Mouse (Mus musculus) C2C12 (cell line): ENCODE measurements around the gene Foxi3. TPM values are rescaled to one million over a fixed set of nuclear protein-coding genes. Genes with fewer than 3 reads are reported as not detected.

Source experiments
- H3K27me3 ChIP-seq: one replicate; pipeline ENCODE4 v1.6.1; 2011; ENCODE audit not compliant: control insufficient read depth, insufficient read depth, insufficient read length
- H3K36me3 ChIP-seq: one replicate; pipeline ENCODE4 v1.6.1; 2011; ENCODE audit not compliant: control insufficient read depth, insufficient read depth
- H3K4me3 ChIP-seq: one replicate; pipeline ENCODE4 v1.5.1; 2011; ENCODE audit warnings: mild to moderate bottlenecking, control low read depth; ENCODE audit not compliant: poor library complexity, insufficient read depth, severe bottlenecking
- H3K79me2 ChIP-seq: one replicate; pipeline ENCODE4 v1.6.1; 2011; ENCODE audit not compliant: control insufficient read depth, insufficient read depth
- H3K79me3 ChIP-seq: one replicate; pipeline ENCODE4 v1.6.1; 2011; ENCODE audit warnings: low read depth, control low read depth
- H3ac ChIP-seq: one replicate; pipeline ENCODE3; 2011; ENCODE audit warnings: low read depth; ENCODE audit not compliant: control insufficient read depth, insufficient read length
- CEBPB ChIP-seq: IDR thresholded peaks from one replicate; pipeline ENCODE4 v1.6.1; 2011; ENCODE audit warnings: low read depth, mild to moderate bottlenecking, control low read depth, moderate library complexity
- CTCF ChIP-seq: IDR thresholded peaks from one replicate; pipeline ENCODE4 v1.5.1; 2011; ENCODE audit not compliant: control insufficient read depth, insufficient read depth, insufficient read length
- FOSL1 ChIP-seq: IDR thresholded peaks from one replicate; pipeline ENCODE4 v1.8.0; 2011; ENCODE audit warnings: mild to moderate bottlenecking, low read length; ENCODE audit not compliant: poor library complexity, insufficient read depth, severe bottlenecking
- MAX ChIP-seq: IDR thresholded peaks from one replicate; pipeline ENCODE4 v1.6.1; 2011; ENCODE audit warnings: mild to moderate bottlenecking, control low read depth
- MYOD1 ChIP-seq: IDR thresholded peaks from one replicate; pipeline ENCODE4 v1.6.1; 2011; ENCODE audit warnings: low read depth; ENCODE audit not compliant: control insufficient read depth, insufficient read length
- MYOG ChIP-seq: IDR thresholded peaks from one replicate; pipeline ENCODE4 v1.6.1; 2011; ENCODE audit not compliant: control insufficient read depth, insufficient read length; ENCODE audit errors: extremely low read depth
- USF1 ChIP-seq: IDR thresholded peaks from one replicate; pipeline ENCODE4 v1.6.1; 2011; ENCODE audit warnings: low read depth, mild to moderate bottlenecking, control low read depth, moderate library complexity
- polyA plus RNA-seq: library from polyadenylated mRNA; unstranded; fragments of >200 nt; fragmentation: generic; extraction: Trizol; gene quantifications from one replicate; pipeline ENCODE4 v1.2.1, GENCODE M21; 2012; ENCODE audit warnings: missing spikeins

Gene Foxi3
- polyA plus RNA-seq, 1 experiment, result not detected

- H3K79me2 ChIP-seq, result no peaks in the 10 kb centered on the region
- H3K4me3 ChIP-seq, result no peak overlapping the region
- TF ChIP-seq USF1, result no peak
- TF ChIP-seq CEBPB, result no peak
- H3ac ChIP-seq, result no peak overlapping the region
- no peaks in the 10 kb centered on the region for H3K36me3 ChIP-seq
- H3K79me3 ChIP-seq, result no peaks in the 10 kb centered on the region
- peaks cover 27% of the 10 kb centered on the region for H3K27me3 ChIP-seq
Measured at GRCm38 (mm10) chr6:70955841-70956240, 490 bp upstream of the Foxi3 start.

DNA sequence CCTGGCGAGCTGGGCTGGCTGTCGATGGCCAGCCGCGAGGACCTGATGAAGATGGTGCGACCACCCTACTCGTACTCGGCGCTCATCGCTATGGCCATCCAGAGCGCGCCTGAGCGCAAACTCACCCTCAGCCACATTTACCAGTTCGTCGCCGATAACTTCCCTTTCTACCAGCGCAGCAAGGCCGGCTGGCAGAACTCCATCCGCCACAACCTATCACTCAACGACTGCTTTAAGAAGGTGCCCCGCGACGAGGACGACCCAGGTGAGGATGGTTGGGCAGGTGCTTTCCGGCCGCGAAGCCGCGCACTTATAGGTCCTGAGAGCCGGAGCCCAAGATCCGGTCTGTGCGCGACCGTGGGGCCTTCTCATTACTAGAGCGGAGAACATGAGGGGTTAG is 605 bp downstream of the Foxi3 start:
- Histone ChIP-seq H3K36me3 (no peaks in the 10 kb centered on the region), H3K79me3 (no peaks in the 10 kb centered on the region), H3ac (no peak overlapping the region), H3K27me3 (peaks cover 27% of the 10 kb centered on the region), H3K4me3 (no peak overlapping the region), H3K79me2 (no peaks in the 10 kb centered on the region)
- no peak for TF ChIP-seq MAX
- no peak for TF ChIP-seq FOSL1
- no peak for TF ChIP-seq MYOD1
- TF ChIP-seq CTCF, result no peak
- TF ChIP-seq USF1, result no peak
- no peak for TF ChIP-seq MYOG
- TF ChIP-seq CEBPB, result no peak

- H3ac ChIP-seq, result no peak overlapping the region
- peaks cover 27% of the 10 kb centered on the region for H3K27me3 ChIP-seq
- H3K36me3 ChIP-seq, result no peaks in the 10 kb centered on the region
- H3K79me2 ChIP-seq, result no peaks in the 10 kb centered on the region
- H3K4me3 ChIP-seq, result no peak overlapping the region
- TF ChIP-seq CEBPB (no peak), CTCF (no peak), FOSL1 (no peak), MYOG (no peak), MAX (no peak), MYOD1 (no peak), USF1 (no peak)
- H3K79me3 ChIP-seq, result no peaks in the 10 kb centered on the region
Measured at GRCm38 (mm10) chr6:70957341-70957940, 1.1 kb downstream of the Foxi3 start.

DNA sequence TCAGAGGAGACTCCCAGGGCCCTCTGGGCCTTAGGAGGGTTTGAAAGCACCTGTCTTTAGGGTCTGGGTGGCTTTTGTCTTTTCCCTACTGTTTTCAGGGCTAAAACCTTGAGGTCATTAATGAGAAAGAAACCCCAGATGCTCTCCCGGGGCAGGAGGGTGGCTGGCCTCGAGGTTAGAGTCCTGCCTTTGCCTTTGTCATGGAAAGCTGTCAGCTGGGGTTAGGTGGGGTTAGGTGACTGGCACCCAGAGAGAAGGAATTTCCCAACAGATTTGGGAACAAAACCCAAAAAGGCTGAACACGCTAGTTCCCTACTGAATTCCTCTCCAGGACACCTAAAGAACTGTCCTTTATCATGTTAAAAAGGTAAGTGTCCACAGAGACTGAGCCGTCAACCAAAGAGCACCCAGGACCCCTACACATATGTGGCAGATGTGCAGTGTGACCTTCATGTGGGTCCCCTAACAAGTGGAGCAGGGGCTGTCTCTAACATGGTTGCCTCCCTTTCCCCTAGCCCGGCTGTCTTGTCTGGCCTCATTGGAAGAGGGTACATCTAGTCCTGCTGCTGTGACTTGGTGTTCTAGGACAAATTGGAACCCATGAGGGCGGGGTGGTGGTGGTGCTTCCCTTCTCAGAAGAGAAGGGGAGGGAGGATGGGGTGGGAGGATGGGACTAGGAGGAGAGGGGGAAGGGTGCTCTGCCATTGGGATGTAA is 7.9 kb downstream of the Foxi3 start:
- H3K79me3 ChIP-seq, result no peaks in the 10 kb centered on the region
- peaks cover 12% of the 10 kb centered on the region for H3K27me3 ChIP-seq
- no peaks in the 10 kb centered on the region for H3K79me2 ChIP-seq
- no peak for TF ChIP-seq MYOD1
- TF ChIP-seq USF1, result no peak
- no peak for TF ChIP-seq CEBPB
- TF ChIP-seq MAX, result no peak
- TF ChIP-seq MYOG, result no peak
- TF ChIP-seq CTCF, result no peak
- no peak for TF ChIP-seq FOSL1
- H3K36me3 ChIP-seq, result no peaks in the 10 kb centered on the region
- H3ac ChIP-seq, result no peak overlapping the region
- H3K4me3 ChIP-seq, result no peak overlapping the region

DNA sequence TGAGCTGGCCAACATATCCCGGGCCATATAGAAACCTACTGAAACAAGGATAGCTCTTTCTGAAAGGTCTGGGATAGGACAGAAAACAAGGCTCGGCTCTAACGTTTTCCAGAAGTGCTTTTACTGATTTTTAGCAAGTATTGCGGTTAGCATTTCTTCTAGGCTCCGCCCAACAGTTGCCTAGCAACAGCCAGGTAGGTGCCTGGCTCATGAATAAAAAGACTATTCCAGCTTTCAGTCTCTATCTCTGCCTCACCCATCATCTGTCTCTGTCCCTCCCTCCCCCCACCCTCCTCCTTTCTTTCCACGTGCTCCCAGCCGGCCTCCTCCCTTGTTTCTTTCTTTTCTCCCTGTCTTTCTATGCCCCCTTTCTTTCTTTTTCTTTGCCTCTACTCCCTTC is 9.4 kb downstream of the Foxi3 start:
- Histone ChIP-seq H3K4me3 (no peak overlapping the region), H3K27me3 (peaks cover 12% of the 10 kb centered on the region), H3K79me2 (no peaks in the 10 kb centered on the region), H3K79me3 (no peaks in the 10 kb centered on the region), H3ac (no peak overlapping the region), H3K36me3 (no peaks in the 10 kb centered on the region)
- TF ChIP-seq MAX (no peak), FOSL1 (no peak), CTCF (no peak), MYOD1 (no peak), CEBPB (no peak), MYOG (no peak), USF1 (no peak)

DNA sequence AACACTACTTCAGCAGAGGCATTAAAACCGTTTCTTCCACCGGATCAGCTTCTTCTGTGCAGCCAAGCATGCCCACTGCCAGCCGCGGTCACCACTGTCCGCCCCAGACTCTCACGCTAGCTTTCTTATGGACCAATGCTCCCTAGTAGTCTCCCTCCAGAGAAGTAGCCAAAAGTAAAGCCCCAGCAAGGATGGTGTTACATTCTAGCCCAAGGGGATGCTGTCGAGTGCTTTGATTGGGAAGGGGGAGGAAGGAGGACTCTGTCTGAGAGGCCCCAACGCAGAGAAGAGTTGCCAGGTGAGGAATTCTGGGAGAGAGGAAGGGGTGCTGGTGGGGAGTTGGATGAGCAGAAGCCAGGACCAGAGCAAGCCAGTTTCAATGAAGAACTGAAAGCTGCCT is 11.1 kb downstream of the Foxi3 start:
- H3K79me3 ChIP-seq, result no peaks in the 10 kb centered on the region
- H3K36me3 ChIP-seq, result no peaks in the 10 kb centered on the region
- TF ChIP-seq MYOG (no peak), CTCF (no peak), MYOD1 (no peak), FOSL1 (no peak), CEBPB (no peak), MAX (no peak), USF1 (no peak)
- H3K4me3 ChIP-seq, result no peak overlapping the region
- no peak overlapping the region for H3ac ChIP-seq
- peaks cover 12% of the 10 kb centered on the region for H3K27me3 ChIP-seq
- H3K79me2 ChIP-seq, result no peaks in the 10 kb centered on the region
